Mouse (Mus musculus) erythroblast, embryonic 14.5 days (primary cell): ENCODE measurements around the gene Il1rl2. TPM values are rescaled to one million over a fixed set of nuclear protein-coding genes. Genes with fewer than 3 reads are reported as not detected.

Source experiments
- H3K27me3 ChIP-seq: 2 replicates; pipeline ENCODE4 v1.6.1; 2012; ENCODE audit warnings: inconsistent platforms; ENCODE audit not compliant: control insufficient read depth
- H3K36me3 ChIP-seq: 2 replicates; pipeline ENCODE4 v1.6.1; 2012; ENCODE audit warnings: mild to moderate bottlenecking, inconsistent platforms; ENCODE audit not compliant: control insufficient read depth
- H3K4me1 ChIP-seq: 2 replicates; pipeline ENCODE4 v1.6.1; 2012; ENCODE audit warnings: inconsistent platforms; ENCODE audit not compliant: control insufficient read depth
- H3K4me3 ChIP-seq: replicated peaks from 2 replicates; pipeline ENCODE3; 2012; ENCODE audit warnings: moderate library complexity, mild to moderate bottlenecking, inconsistent platforms
- H3K9me3 ChIP-seq: 2 replicates; pipeline ENCODE4 v1.6.1; 2012; ENCODE audit warnings: low read length, inconsistent platforms, mixed read lengths; ENCODE audit not compliant: control insufficient read depth
- GATA1 ChIP-seq: IDR thresholded peaks from 2 replicates; pipeline ENCODE4 v1.6.1; 2012; ENCODE audit warnings: low read length, inconsistent platforms, mixed read lengths
- TAL1 ChIP-seq: IDR thresholded peaks from 3 replicates; pipeline ENCODE4 v1.6.1; 2012; ENCODE audit warnings: low read length, inconsistent platforms, mixed read lengths
- polyA plus RNA-seq: library from polyadenylated mRNA; stranded (reverse); fragments of >175 nt; gene quantifications from 2 replicates; pipeline ENCODE4 v1.2.3, GENCODE M21; 2012

The Il1rl2 gene
- polyA plus RNA-seq, 1 experiment, result not detected

DNA sequence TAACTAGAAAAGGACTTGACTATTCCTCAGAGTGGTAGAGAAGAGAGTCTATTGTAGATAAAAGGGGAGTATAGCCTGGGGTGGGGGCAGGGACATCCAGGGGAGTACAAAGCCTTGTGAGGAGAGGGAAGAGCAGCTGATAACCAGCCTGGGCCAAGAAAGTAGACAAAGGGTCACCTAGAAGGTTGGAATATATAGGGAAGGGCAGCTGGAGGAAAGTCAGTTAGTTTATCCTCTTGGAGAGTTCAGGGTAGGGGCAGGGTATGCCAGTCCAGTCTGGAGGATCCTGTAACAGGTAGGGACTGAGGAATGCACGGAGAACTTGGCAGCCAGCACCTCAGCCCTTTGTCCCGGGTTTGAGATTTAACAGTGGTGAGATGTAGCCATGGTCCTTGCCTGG lies 33.9 kb downstream of the Il1rl2 start:
- no peak for TF ChIP-seq TAL1
- TF ChIP-seq GATA1, result no peak
- peaks cover 14% of the 10 kb centered on the region for H3K36me3 ChIP-seq
- peaks cover 62% of the 10 kb centered on the region for H3K4me1 ChIP-seq
- no peaks in the 10 kb centered on the region for H3K9me3 ChIP-seq
- H3K4me3 ChIP-seq, result no peak overlapping the region
- H3K27me3 ChIP-seq, result no peaks in the 10 kb centered on the region

- no peak overlapping the region for H3K4me3 ChIP-seq
- H3K9me3 ChIP-seq, result no peaks in the 10 kb centered on the region
- H3K27me3 ChIP-seq, result no peaks in the 10 kb centered on the region
- peaks cover 62% of the 10 kb centered on the region for H3K4me1 ChIP-seq
- H3K36me3 ChIP-seq, result peaks cover 14% of the 10 kb centered on the region
- TF ChIP-seq TAL1 (peak; percentile 33; the same call in 2 of the 3 replicates), GATA1 (no peak)
Measured at GRCm38 (mm10) chr1:40358771-40359181, 34.4 kb downstream of the Il1rl2 start.

DNA sequence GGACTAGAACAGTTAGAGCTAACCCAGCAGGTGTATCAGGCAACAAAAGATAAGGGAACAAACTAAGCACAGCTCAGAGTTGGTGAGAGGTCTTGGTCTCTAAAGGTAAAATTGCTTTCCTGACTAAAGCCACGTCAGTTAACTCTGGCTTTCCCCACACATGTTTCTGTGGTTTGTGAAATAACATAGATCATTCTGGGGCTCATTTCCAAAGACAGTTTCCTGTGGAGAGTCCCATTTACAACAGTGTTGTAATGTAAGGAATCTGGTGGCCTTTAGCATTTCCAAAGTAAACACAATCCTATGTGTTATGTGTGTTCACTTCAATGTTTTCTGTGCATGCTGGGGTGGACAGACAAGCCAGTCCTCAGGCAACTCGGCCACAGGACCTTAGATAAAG lies 35.3 kb downstream of the Il1rl2 start:
- Histone ChIP-seq H3K27me3 (no peaks in the 10 kb centered on the region), H3K4me1 (peaks cover 60% of the 10 kb centered on the region), H3K36me3 (peaks cover 13% of the 10 kb centered on the region), H3K9me3 (no peaks in the 10 kb centered on the region), H3K4me3 (no peak overlapping the region)
- no peak for TF ChIP-seq GATA1
- TF ChIP-seq TAL1, result no peak

- TF ChIP-seq GATA1 (no peak), TAL1 (no peak)
- peaks cover 53% of the 10 kb centered on the region for H3K4me1 ChIP-seq
- no peaks in the 10 kb centered on the region for H3K9me3 ChIP-seq
- H3K27me3 ChIP-seq, result no peaks in the 10 kb centered on the region
- no peak overlapping the region for H3K4me3 ChIP-seq
- peaks cover 18% of the 10 kb centered on the region for H3K36me3 ChIP-seq
Measured at GRCm38 (mm10) chr1:40360969-40361368, 36.6 kb downstream of the Il1rl2 start.

DNA sequence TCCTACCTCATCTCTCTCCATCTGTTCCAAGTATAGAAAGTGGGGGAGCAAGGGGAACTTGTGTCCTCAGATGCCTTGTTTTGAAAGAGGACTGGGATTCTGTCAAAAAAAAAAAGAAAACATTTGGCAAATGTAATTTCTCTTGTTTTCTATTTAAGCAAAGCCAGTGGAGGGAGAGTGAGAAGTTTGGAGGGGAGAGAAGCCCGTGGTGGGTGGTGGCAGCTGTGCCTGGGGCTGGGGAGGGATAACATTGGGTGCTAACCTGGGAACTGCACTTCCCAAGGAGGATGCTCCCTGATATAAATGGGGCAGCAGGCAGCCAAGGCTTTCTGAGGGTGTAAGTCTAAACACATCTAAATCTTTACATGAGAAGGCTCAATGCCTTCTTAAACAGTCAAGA lies 37.2 kb downstream of the Il1rl2 start:
- Histone ChIP-seq H3K4me3 (no peak overlapping the region), H3K36me3 (peaks cover 18% of the 10 kb centered on the region), H3K9me3 (no peaks in the 10 kb centered on the region), H3K4me1 (peaks cover 49% of the 10 kb centered on the region), H3K27me3 (no peaks in the 10 kb centered on the region)
- TF ChIP-seq TAL1, result no peak
- no peak for TF ChIP-seq GATA1

DNA sequence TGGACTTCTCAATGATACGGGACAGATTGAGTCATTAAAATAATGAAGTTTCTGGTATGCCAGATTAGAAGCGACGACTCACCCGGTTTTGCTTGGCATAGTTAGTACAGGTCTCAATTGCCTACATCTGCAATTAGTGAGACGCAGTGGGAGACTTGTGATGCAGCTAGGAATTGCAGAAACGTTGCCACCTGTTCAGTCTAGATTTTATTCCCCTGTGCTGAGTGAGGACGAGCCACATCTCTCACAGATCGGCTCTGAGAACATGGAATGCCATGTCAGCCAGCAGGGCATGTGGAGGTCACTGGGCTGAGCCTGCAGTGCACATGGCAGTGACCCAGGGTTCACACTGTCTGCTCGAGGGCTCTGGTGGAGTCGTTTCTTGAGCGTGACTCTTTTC lies 38.4 kb downstream of the Il1rl2 start:
- peaks cover 11% of the 10 kb centered on the region for H3K36me3 ChIP-seq
- H3K27me3 ChIP-seq, result no peaks in the 10 kb centered on the region
- H3K4me1 ChIP-seq, result peaks cover 37% of the 10 kb centered on the region
- H3K9me3 ChIP-seq, result no peaks in the 10 kb centered on the region
- TF ChIP-seq TAL1, result no peak
- no peak for TF ChIP-seq GATA1
- H3K4me3 ChIP-seq, result no peak overlapping the region

DNA sequence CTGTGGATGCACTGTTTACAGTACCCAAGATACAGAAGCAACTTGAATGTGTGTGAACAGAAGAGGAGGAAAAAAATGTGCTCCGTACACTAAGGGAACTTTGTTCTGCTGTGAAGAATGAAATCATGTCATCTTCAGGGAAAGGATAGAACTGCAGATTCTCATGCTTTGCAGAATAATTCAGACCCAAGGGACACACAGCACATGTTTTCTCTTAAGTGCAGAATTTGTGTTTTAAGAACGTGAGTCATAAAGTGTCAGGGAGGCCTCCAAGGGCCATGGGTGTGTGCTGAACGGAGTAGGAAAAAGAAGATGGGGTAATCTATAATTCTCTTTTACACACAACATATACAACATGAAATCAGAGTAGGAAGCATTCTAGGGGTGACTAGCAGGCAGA lies 48.5 kb downstream of the Il1rl2 start:
- no peak overlapping the region for H3K4me3 ChIP-seq
- H3K36me3 ChIP-seq, result no peaks in the 10 kb centered on the region
- H3K27me3 ChIP-seq, result no peaks in the 10 kb centered on the region
- H3K4me1 ChIP-seq, result no peaks in the 10 kb centered on the region; the same call in 1 of the 2 replicates
- no peaks in the 10 kb centered on the region for H3K9me3 ChIP-seq
- no peak for TF ChIP-seq TAL1
- TF ChIP-seq GATA1, result no peak

DNA sequence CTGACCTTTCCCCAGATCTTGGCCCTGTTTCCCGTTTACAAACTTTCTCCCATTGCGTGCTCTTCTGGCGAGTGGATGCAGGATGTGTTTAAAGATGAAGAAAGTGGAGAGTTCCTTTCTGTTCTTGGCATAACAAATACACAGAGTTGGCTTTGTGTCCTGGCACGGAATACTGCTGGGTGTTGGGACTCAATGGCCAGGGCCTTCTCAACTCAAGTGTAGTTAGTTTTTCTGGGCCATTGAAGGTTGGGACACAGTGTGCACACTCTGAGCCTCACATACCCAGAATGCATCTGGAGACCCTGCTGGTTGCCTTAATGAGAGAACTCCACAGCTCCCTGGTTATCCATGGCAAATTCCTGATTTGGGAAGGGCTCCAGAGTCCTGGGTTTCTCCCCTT lies 50.7 kb downstream of the Il1rl2 start:
- TF ChIP-seq GATA1 (no peak), TAL1 (no peak)
- no peaks in the 10 kb centered on the region for H3K4me1 ChIP-seq
- no peaks in the 10 kb centered on the region for H3K9me3 ChIP-seq
- no peaks in the 10 kb centered on the region for H3K27me3 ChIP-seq
- H3K4me3 ChIP-seq, result no peak overlapping the region
- H3K36me3 ChIP-seq, result no peaks in the 10 kb centered on the region

- Histone ChIP-seq H3K36me3 (no peaks in the 10 kb centered on the region), H3K4me3 (no peak overlapping the region), H3K4me1 (no peaks in the 10 kb centered on the region), H3K27me3 (no peaks in the 10 kb centered on the region), H3K9me3 (no peaks in the 10 kb centered on the region)
- TF ChIP-seq TAL1 (no peak), GATA1 (no peak)
Measured at GRCm38 (mm10) chr1:40376745-40377144, 52.3 kb downstream of the Il1rl2 start.

DNA sequence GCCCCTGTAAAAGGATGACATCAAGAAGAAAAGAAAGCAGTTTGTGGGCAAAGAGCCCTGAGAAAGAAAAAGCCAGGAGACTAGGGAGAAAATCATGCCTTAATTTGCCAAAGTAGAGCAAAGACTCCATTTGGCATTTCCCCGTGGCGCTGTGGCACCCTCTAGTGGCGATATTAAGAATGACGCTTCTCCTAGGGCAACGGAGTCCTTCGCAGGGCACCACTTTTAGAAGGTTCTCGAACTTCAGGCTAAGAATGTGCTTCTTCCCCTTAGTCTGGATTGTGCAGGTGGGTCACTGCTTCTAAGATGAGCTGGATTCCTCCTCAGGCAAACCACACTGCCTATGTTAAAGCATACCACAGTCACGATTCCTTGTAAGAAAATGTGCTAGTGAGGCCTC lies 54.4 kb downstream of the Il1rl2 start:
- H3K27me3 ChIP-seq, result no peaks in the 10 kb centered on the region
- TF ChIP-seq TAL1 (no peak), GATA1 (no peak)
- H3K4me3 ChIP-seq, result no peak overlapping the region
- no peaks in the 10 kb centered on the region for H3K4me1 ChIP-seq
- no peaks in the 10 kb centered on the region for H3K36me3 ChIP-seq
- no peaks in the 10 kb centered on the region for H3K9me3 ChIP-seq
